Mouse (Mus musculus) heart, postnatal 0 days (tissue): ENCODE measurements around the gene F930015N05Rik. TPM values are rescaled to one million over a fixed set of nuclear protein-coding genes. Genes with fewer than 3 reads are reported as not detected.
A peak's percentile ranks its signal among the peaks of the same experiment; 100 is the strongest.

ENCODE experiments used
- ATAC-seq: fragments of 200-750 bp; cut with Nextera tagmentation; 2 replicates; pipeline ENCODE4 v1.8.0; 2017; ENCODE audit warnings: low read depth, moderate number of reproducible peaks, moderate library complexity; ENCODE audit not compliant: insufficient read depth
- DNase-seq: peaks from one replicate; pipeline ENCODE4 v3.0.0-alpha.2; 2016; ENCODE audit warnings: low spot score
- H3K27ac ChIP-seq: fragments of 300-500 bp; sonication (generic); 2 replicates; pipeline ENCODE4 v1.5.1; 2014; ENCODE audit warnings: low read depth, mild to moderate bottlenecking
- H3K27me3 ChIP-seq: fragments of 300-500 bp; sonication (generic); 2 replicates; pipeline ENCODE4 v1.6.1; 2014; ENCODE audit warnings: low read length, mixed read lengths; ENCODE audit not compliant: control insufficient read depth, insufficient read depth
- H3K36me3 ChIP-seq: fragments of 300-500 bp; sonication (generic); replicated peaks from 2 replicates; pipeline ENCODE4 v1.6.1; 2014; ENCODE audit warnings: low read length, mixed read lengths; ENCODE audit not compliant: control insufficient read depth, insufficient read depth
- H3K4me1 ChIP-seq: fragments of 300-500 bp; sonication (generic); 2 replicates; pipeline ENCODE4 v1.6.1; 2014; ENCODE audit warnings: antibody characterized with exemption; ENCODE audit not compliant: control insufficient read depth, insufficient read depth
- H3K4me2 ChIP-seq: fragments of 300-500 bp; sonication (generic); 2 replicates; pipeline ENCODE4 v1.6.1; 2014; ENCODE audit warnings: low read depth, mild to moderate bottlenecking, low read length, moderate library complexity
- H3K4me3 ChIP-seq: fragments of 300-500 bp; sonication (generic); 2 replicates; pipeline ENCODE4 v1.5.1; 2014; ENCODE audit warnings: low read depth, low read length
- H3K9ac ChIP-seq: fragments of 300-500 bp; sonication (generic); replicated peaks from 2 replicates; pipeline ENCODE4 v1.6.1; 2014; ENCODE audit warnings: low read depth, low read length, mixed read lengths
- H3K9me3 ChIP-seq: fragments of 300-500 bp; sonication (generic); replicated peaks from 2 replicates; pipeline ENCODE4 v1.6.1; 2016; ENCODE audit warnings: low read length; ENCODE audit not compliant: control insufficient read depth
- CTCF ChIP-seq: IDR thresholded peaks from 2 replicates; pipeline ENCODE4 v1.5.1; 2016; ENCODE audit warnings: antibody characterized with exemption, control low read depth, low read depth
- EP300 ChIP-seq: IDR thresholded peaks from 2 replicates; pipeline ENCODE4 v1.6.1; 2016; ENCODE audit warnings: antibody characterized with exemption, low read depth
- WGBS: fragments of 180-500 bp; shearing (Covaris S2); extraction: QIAGEN DNeasy Blood & Tissue Kit; methylation state at CpG from one replicate; pipeline ENCODE4 v1.1.7; 2014; 5-methylcytosine and 5-hydroxymethylcytosine counted together
- polyA plus RNA-seq: library from polyadenylated mRNA; unstranded; fragments of >200 nt; fragmentation: Nextera tagmentation; extraction: Ambion mirVana; gene quantifications from 2 replicates; pipeline ENCODE4 v1.2.1, GENCODE M21; 2015
- total RNA-seq: library from RNA; depleted of rRNA; stranded (reverse); fragments of >200 nt; gene quantifications from 2 replicates; pipeline ENCODE4 v1.2.3, GENCODE M21; 2014; ENCODE audit warnings: low replicate concordance; rRNA removed

The F930015N05Rik gene
- total and polyA plus RNA-seq, 2 experiments from 2014 or later, result not detected

GRCm38 (mm10) chr11:64397612-64398011, 38.8 kb downstream of the F930015N05Rik start:
- Histone ChIP-seq H3K4me2 (no peak overlapping the region), H3K4me1 (no peaks in the 10 kb centered on the region), H3K9ac (no peak overlapping the region), H3K9me3 (no peaks in the 10 kb centered on the region), H3K27me3 (no peaks in the 10 kb centered on the region), H3K36me3 (no peaks in the 10 kb centered on the region), H3K27ac (no peak overlapping the region), H3K4me3 (no peak overlapping the region)
- DNase-seq, result no peak
- TF ChIP-seq EP300 (no peak), CTCF (no peak)
- WGBS, result 67% methylated on average over 3 of the region's 3 CpGs
- no peak for ATAC-seq

- 42% methylated on average over 6 of the region's 6 CpGs for WGBS
- Histone ChIP-seq H3K4me1 (no peaks in the 10 kb centered on the region), H3K9ac (no peak overlapping the region), H3K9me3 (no peaks in the 10 kb centered on the region), H3K4me3 (no peak overlapping the region), H3K36me3 (no peaks in the 10 kb centered on the region), H3K27ac (no peak overlapping the region), H3K27me3 (no peaks in the 10 kb centered on the region), H3K4me2 (no peak overlapping the region)
- ATAC-seq, result no peak
- TF ChIP-seq CTCF, result no peak
- no peak for TF ChIP-seq EP300
- no peak for DNase-seq
Observed at GRCm38 (mm10) chr11:64396949-64397348, 39.5 kb downstream of the F930015N05Rik start.

GRCm38 (mm10) chr11:64396331-64396881, 40.0 kb downstream of the F930015N05Rik start:
- Histone ChIP-seq H3K36me3 (no peaks in the 10 kb centered on the region), H3K4me3 (no peak overlapping the region), H3K9ac (no peak overlapping the region), H3K27ac (no peak overlapping the region), H3K4me1 (no peaks in the 10 kb centered on the region), H3K27me3 (no peaks in the 10 kb centered on the region), H3K4me2 (peak overlapping the region; percentile 20; the same call in 1 of the 2 replicates), H3K9me3 (no peaks in the 10 kb centered on the region)
- TF ChIP-seq CTCF (no peak; the same call in 1 of the 2 replicates), EP300 (no peak)
- no peak for ATAC-seq
- 9% methylated on average over 7 of the region's 7 CpGs for WGBS
- DNase-seq, result no peak

- H3K27ac ChIP-seq, result no peak overlapping the region
- H3K4me2 ChIP-seq, result no peak overlapping the region
- H3K4me1 ChIP-seq, result no peaks in the 10 kb centered on the region
- 82% methylated on average over 4 of the region's 4 CpGs for WGBS
- DNase-seq (no peak), ATAC-seq (no peak)
- H3K36me3 ChIP-seq, result no peaks in the 10 kb centered on the region
- no peak for TF ChIP-seq EP300
- no peak for TF ChIP-seq CTCF
- H3K9ac ChIP-seq, result no peak overlapping the region
- H3K27me3 ChIP-seq, result no peaks in the 10 kb centered on the region
- H3K9me3 ChIP-seq, result no peaks in the 10 kb centered on the region
- H3K4me3 ChIP-seq, result no peak overlapping the region
Observed at GRCm38 (mm10) chr11:64386333-64386732, 50.1 kb downstream of the F930015N05Rik start.

Other genes with a start within 250 kb of the F930015N05Rik start
- gene Hs3st3a1, start 1.3 kb downstream of the F930015N05Rik start, total RNA-seq, result 0.50 and 1.5 TPM in 2 replicates
- 0.03 and 0.05 TPM in 2 replicates for gene Hs3st3a1, start 1.3 kb downstream of the F930015N05Rik start, polyA plus RNA-seq